Mouse (Mus musculus): ENCODE measurements around the gene Add3.
A peak's percentile ranks its signal among the peaks of the same experiment; 100 is the strongest.

The Add3 gene

GRCm38 (mm10) chr19:53276902-53277707 lies 136.9 kb downstream of the Add3 start:
- no peak for DNase-seq

- DNase-seq: no peak
These were observed 138.5 kb downstream of the Add3 start for GRCm38 (mm10) chr19:53278491-53279415.

GRCm38 (mm10) chr19:53280254-53280653 lies 140.0 kb downstream of the Add3 start:
- DNase-seq: no peak

- DNase-seq: no peak
These were observed 142.3 kb downstream of the Add3 start for GRCm38 (mm10) chr19:53282571-53282970.

- no peak for DNase-seq
These were observed 143.5 kb downstream of the Add3 start for GRCm38 (mm10) chr19:53283742-53284141.

GRCm38 (mm10) chr19:53284268-53285208 lies 144.3 kb downstream of the Add3 start:
- peak; percentile 53 for DNase-seq

- no peak for DNase-seq
These were observed 156.3 kb downstream of the Add3 start for GRCm38 (mm10) chr19:53296331-53297254.
